Mouse (Mus musculus): ENCODE data around the gene Lta.

Gene Lta

DNA sequence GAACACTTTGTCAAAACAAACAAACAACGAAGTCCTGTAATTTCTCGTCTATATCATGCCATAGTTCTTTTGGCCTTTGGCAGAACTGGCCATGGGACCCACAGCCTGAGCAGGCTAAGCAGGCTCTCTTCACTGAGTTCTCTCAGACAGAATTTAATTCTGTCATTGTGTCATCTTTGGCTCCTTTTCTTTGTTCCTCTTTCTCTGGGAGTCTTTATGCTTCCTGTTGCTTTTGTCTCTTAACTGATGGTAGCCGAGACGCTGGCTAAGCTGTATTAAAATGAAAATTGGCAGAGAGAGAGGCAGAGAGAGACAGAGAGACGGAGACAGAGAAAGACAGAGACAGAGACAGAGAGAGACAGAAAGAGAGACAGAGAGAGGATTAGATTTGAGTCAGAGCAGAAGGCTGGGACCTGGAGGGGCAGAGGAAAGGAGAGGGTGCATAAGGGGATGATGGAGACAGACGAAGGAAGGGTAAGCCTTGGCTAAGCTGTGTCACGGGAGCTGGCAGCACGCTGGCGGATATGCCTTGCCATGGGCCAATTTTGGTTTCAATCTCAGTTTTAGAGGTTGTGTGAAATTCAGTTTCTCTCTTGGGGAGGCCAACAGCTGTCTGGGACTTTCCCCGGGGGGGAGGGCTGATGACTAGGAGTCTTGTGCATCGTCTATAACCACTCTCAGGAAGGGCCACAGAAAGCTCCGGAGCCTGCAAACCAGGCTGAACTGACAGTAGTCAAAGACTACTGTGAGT lies 4.8 kb upstream of the Lta start:
- no peak for DNase-seq (ENCODE audit: low spot score)

DNA sequence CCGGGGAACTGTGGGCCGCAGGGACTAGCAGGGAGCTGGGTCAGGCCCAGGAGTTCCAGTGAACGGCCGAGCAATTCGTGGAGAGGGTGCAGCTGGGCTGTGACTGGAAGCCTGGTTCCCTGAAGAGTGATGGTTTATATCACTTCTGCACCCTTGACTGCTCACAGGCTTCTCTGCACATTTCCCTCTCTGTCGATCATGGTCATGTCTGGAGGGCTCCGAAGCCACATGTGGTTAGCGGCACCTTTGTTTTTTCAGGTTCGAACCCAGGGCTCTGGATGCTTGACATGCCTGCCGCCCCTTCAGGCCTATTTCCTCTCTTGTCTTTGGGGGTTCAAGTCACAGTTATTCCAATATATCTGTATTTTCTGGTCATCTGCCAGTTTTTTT lies 224 bp upstream of the Lta start:
- no peak for DNase-seq (ENCODE audit: low spot score)

DNA sequence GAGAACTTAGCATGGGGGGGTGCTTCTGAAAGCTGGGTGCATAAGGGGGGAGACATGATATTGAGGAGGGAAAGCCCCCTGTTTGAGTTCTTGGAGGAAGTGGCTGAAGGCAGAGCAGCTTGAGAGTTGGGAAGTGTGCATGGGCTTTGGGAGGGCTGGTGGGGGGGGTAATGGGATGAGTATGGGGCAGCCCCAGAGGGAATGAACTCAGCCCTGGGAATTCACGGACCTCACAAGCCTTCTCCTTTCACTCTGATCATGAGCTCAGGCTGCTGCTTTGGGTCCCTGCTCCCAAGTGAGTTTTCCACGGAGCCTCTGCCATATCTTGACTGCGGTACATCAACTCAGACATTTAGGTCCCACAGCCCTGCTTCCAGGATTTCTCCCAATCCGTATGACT lies 2.7 kb downstream of the Lta start:
- DNase-seq (ENCODE audit: low spot score) = no peak

DNA sequence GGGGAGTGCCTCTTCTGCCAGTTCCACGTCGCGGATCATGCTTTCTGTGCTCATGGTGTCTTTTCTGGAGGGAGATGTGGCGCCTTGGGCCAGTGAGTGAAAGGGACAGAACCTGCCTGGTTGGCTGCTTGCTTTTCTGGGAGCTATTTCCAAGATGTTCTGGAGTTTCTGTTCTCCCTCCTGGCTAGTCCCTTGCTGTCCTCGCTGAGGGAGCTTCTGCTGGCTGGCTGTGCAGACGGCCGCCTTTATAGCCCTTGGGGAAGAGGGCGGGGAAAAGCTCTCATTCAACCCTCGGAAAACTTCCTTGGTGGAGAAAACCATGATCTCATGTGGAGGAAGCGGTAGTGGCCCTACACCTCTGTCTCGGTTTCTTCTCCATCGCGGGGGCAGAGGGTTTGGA lies 3.4 kb downstream of the Lta start, which contains the start of gene Tnf:
TSS of gene Tnf (minus strand) at position 221 of the 400 bp plus-strand sequence.
- peak; percentile 49 for DNase-seq (ENCODE audit: low spot score)

DNA sequence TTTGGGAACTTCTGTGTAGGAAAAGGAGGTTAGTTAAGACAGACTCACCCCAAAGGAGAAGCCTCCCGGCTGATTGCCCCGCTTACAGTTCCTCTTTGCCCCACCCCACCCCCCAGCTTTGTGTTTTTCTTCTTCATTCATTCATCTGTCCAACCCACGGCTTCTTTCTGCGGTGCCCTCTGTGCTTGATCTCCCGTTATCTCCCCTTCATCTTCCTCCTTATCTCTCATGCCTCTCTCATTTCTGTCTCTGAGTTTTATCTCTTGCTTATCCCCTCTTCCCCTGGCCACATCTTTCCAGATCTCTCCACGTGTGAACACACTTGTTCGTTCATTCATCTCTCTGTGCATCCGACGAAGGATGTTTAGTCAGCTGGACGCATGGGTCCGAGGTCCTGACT lies 4.0 kb downstream of the Lta start:
- DNase-seq (ENCODE audit: low spot score) = no peak

DNA sequence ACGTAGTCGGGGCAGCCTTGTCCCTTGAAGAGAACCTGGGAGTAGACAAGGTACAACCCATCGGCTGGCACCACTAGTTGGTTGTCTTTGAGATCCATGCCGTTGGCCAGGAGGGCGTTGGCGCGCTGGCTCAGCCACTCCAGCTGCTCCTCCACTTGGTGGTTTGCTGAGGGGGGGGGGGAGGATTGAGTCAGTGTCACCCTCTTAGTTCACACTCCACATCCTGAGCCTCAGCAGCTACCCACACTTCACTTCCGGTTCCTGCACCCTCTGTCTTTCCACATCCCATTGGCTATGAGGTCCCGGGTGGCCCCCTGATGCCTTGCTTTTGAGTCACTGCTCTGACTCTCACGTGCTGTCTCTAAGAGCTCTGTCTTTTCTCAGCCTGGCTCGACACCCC lies 4.8 kb downstream of the Lta start:
- DNase-seq (ENCODE audit: low spot score) = no peak

DNA sequence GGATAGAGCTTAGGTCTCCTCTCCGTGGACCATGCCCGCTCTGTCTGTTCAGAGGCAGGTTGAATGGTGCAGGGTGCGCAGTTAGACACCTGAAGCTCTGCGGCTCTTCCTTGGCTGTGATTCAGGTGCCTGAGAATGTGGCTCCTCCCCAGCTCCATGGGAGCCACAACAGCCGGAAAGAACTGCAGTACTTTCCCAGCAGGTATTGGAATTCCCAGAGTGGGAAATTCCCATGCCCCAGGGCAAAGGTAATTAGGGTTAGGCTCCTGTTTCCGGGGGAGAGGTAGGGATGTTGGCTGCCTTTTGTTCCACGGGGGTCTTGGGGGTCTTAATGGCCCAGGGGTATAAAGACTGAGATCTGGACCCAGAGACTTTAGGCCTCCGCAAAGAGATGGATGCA lies 6.2 kb downstream of the Lta start:
- no peak for DNase-seq (ENCODE audit: low spot score)

DNA sequence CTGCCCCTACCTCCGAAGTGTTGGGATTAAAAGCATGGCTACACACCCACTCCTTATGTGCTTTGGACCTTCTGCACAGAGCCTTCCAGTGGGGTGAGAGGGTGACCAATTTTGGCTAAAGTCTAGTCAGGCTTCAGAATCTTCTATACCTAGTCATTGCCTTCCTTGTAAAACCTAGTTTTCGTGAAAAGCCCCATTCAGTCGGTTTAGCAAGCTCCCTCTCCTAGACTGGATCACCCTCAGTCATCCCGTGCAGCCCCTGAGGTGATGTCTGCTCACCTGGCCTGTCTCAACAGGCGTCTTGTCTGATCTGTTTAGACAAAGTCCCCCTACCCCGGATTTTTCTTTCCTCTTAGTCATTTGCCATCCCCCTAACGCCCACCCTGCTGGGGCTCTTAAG lies 7.1 kb downstream of the Lta start:
- no peak for DNase-seq (ENCODE audit: low spot score)

DNA sequence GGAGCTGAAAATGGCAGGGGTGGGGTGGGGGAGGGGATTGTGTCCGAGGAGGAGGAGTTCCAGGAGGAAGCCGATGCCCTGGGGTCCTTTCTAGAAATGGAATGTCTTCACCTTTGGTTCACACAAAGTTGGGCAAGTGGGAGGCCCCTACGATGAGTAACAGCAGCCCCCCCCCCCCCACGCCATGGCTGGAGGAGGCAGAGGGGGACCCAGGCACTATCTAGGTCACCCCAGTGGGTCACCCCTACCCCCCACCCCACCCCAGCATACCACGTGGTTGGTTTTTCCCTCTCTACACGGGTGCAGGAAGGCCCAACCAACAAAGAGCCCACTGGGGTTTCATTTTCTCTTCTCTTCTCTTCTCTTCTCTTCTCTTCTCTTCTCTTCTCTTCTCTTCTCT lies 8.0 kb downstream of the Lta start:
- DNase-seq (ENCODE audit: low spot score) = no peak

DNA sequence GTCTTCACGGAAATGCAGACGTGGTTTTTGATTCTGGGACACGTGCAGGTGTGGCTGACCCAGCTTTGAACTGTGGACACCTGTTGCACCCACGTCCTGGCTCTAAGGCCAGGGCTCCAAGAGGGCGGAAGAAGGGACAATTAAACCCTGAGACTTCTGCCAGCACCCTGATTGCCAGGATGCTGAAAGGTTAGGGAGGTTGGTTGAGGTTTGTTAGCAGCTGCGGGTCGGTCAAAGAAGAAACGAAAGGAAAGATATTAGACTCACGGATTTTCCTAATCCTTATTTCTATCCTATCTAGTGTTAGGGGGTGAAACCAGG lies 8.9 kb downstream of the Lta start:
- no peak for DNase-seq (ENCODE audit: low spot score)

DNA sequence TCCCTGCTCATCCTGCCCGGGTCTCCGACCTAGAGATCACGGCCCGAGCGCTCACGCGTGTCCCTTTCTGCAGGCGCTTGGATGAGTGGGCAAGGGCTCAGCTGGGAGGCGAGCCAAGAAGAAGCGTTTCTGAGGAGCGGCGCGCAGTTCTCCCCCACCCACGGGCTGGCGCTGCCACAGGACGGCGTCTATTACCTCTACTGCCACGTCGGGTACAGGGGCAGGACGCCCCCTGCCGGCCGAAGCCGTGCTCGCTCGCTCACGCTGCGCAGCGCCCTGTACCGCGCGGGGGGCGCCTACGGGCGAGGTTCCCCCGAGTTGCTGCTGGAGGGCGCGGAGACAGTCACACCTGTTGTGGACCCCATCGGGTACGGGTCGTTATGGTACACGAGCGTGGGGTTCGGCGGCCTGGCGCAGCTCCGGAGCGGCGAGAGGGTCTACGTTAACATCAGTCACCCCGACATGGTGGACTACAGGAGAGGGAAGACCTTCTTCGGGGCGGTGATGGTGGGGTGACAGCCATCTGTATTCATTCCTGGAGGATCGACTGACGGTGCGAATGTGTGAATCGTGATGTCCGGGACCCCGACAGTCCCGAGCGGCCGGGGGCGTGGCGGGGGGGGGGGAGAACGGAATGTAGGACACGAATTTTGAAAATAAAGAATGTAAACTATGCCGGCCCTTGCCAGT lies 9.4 kb downstream of the Lta start:
- peak; percentile 84 for DNase-seq (ENCODE audit: low spot score)

DNA sequence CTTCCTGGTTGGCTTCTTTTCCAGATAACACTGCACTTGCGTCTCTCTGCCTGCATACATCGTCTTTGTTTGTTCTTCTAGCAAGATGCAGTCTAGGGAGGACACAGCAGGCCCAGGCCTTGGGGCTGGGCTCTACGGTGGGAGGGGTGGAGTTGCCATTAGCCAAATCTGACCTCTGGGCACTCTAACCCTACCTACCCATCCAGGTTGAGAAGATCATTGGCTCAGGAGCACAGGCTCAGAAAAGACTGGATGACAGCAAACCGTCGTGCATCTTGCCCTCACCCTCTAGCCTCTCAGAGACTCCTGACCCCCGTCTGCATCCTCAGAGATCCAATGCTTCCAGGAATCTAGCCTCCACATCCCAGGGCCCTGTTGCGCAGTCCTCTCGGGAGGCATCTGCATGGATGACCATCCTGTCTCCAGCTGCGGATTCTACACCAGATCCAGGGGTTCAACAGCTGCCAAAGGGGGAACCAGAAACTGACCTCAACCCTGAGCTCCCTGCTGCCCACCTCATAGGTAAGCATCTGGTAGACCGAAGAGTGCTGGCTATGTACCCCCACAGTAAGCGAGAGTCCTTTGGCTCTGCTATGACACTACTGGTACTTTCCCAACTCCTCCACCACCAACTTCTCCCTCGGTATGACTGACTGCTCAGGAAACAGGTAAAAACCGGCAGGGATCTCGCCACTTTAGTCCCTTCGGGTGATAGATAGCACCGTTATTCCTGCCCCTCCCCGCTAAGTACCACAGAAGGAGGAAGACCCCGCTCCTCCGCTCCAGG lies 10.1 kb downstream of the Lta start:
- no peak for DNase-seq (ENCODE audit: low spot score)

DNA sequence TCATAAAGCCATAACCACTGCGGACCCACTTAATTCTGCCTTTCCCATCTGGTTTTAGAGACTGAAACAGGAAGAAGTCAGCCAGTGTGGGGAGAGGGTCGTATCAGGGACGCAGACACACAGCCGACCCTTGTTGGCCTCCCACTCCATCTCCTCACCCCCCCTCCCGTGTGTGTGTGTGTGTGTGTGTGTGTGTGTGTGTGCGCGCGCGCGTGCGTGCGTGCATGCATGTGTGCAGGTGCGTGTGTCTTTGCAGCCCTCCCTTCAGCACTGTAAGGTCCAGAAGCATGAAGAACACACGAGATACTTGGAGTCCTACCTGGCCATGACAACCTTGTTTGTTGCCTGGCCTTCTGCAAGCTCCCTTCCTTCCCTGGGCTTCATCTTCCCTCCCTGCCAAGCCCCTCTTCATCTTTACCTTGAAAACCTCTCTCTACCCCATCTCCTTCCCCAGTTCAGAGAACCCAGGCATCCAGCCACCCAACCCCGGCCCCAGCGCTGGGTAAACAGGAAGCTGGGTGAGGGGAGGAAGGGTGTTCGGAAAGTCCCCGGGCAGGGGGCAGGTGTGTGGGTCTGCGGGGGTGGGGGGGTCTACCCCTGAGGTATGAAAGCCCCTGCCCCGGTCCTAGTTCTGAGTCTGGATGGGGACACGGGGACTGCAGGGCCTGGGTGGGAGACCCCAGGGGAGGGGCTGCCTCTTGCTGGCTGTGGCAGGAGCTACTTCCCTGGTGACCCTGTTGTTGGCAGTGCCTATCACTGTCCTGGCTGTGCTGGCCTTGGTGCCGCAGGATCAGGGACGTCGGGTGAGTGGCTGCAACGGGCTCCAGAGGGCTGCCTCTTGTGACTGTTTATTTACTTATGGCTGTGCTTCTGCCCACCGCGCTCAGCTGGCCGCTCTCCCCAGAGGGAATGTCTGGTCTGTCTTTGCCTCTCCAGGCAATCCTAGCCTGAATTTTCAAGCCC lies 11.0 kb downstream of the Lta start, which contains the start of gene Ltb:
TSS of gene Ltb (plus strand) at position 559 of the 963 bp plus-strand sequence.
- no peak for DNase-seq (ENCODE audit: low spot score)

DNA sequence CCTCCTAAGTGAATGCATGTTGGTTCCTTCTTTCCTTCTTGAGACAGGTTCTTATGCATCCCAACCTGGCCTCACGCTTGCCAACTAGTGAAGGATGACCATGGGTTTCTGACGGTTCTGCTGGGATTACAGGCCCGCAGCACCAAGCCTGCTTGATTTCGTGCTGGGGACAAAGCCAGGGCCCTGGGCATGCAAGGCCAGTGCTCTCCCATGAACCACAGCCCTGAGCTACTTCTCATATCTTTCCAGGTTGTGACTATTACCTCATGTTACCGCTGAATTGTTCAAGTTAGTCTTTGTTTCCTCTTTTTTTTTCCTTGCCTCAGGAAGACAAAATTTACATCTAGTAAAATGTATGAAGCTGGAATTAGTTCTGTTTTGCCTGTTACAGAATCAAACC lies 12.2 kb downstream of the Lta start:
- DNase-seq (ENCODE audit: low spot score) = no peak

DNA sequence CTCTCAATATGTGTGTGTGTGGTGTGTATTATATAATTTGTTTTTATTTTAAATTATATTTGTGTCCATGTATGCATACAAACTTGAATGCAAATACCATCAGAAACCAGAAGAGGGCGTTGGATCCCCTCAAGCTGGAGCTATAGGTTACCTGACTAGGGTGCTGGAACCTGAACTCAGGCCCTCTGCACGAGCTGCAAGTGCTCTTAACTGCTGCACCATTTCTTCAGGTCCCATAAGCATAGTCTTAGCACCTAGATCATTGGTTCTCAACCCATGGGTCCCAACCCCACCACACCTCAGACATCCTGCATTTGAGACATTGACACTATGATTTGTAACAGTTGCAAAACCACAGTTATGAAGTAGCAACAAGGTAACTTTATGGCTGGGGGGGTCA lies 13.4 kb downstream of the Lta start:
- no peak for DNase-seq (ENCODE audit: low spot score)

DNA sequence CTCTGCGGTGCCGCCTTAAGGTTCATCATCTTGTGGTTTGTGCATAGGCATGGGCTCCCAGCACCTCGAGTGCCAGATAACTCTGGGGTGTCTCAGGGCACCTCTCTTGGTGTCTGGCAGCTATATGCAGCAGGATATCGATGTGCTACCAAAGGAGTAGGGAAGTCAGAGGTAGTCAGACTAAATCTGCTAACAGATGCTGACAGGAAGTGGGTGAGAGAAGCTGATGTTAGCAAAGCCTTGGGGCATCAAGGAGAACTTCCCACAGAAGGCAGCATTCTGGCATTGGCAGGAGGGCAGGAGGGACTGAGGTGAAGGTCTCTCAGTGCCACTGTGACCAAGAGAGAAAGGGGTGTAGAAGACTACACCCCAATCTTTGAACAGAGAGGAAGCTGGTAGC lies 15.1 kb downstream of the Lta start:
- no peak for DNase-seq (ENCODE audit: low spot score)

DNA sequence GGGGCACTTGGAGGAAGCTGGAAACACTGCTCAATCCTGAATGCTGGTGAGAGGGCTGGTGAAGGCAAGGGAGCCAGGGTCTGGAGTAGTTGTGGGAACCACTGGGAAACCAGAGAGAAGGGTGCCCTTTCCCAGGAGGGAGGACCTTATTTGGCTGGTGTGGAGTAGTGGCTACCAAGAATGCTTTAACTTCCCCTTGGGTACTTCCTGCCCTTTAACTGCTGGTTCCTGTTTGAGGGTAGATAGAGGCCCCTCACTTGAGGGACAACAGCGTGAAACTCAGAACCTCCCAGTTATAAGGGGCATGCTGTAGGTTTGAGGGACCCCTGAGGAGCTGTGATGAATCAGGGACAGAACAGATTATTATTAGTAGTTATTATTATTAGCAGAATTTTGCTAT lies 16.0 kb downstream of the Lta start:
- DNase-seq (ENCODE audit: low spot score) = no peak

DNA sequence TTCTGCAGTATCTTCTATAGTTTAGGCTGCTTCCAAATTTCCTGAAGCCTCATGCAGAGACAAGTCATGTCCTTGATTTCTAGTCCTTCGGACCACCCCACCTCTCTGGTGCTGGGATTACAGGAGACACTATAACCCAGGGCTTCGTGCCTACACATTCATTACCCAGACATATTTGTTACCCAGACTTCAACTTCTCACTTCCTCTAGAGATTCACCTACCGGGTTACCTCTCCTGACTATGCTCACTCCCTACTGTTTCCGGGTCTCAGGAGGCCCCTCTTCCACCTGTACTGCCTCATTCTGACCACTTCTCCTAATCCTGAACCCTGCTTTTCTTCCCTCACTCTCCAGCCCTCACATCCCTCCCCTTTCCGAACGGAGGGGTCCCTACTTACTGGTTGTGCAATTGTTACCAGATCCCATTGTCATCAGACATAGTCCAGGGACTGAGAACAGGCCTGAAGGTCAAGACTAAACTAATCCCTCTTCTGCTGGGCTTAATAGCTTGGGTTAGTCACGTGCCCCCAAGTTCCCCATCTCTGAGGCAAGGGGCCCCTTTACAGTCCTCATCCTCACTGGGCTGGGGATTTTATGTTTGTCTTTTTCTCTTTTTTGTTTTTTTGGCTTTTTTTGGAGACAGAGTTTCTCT lies 17.1 kb downstream of the Lta start, which contains the start of gene Lst1:
TSS of gene Lst1 (minus strand) at position 481 of the 652 bp plus-strand sequence.
- no peak for DNase-seq (ENCODE audit: low spot score)

DNA sequence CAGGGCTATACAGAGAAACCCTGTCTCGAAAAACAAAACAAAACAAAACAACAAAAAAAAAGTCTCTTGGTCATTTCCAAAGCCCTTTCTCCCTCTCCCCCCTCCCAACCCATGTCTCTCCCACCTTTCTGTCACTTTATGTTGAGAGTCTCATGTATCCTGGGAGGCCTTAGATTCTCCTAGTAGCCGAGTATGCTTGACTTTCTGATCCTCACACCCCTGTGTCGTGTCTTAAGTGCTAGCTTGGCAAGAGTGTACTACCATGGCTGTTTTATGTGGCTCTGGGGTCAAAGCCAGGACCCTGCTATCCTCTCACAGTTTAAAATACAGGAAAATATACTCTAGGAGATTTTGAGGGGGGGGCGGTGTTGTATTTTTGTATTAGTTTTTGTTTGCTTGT lies 17.8 kb downstream of the Lta start:
- no peak for DNase-seq (ENCODE audit: low spot score)

DNA sequence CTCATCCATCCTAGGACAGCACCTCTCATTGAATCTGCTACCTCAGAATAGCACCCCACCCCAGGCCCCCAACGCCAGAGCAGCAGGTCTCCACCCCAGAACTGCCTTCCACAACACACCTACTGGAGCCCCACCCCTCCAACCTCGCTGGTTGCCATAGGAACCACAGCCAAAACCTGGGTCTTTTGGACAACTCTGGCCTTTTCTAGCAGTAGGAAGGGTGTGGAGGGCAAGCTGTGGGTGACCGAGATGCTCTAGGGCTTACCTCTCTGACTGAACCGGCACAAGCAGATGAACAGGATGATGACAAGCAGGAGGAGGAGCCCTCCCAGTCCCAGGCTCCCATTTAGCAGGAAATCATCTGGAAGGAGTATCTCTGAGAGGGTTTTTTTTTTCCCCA lies 18.5 kb downstream of the Lta start:
- peak; percentile 19 for DNase-seq (ENCODE audit: low spot score)
